Mouse (Mus musculus) ES-E14 (cell line): ENCODE results near the gene Lzts3. TPM values are rescaled to one million over a fixed set of nuclear protein-coding genes. Genes with fewer than 3 reads are reported as not detected.
A peak's percentile ranks its signal among the peaks of the same experiment; 100 is the strongest.

Source experiments
- DNase-seq: peaks from one replicate; pipeline ENCODE4 v3.0.0-alpha.2; 2013; ENCODE audit warnings: low read depth, low spot score
- H3K27ac ChIP-seq: 2 replicates; pipeline ENCODE4 v1.5.1; 2012; ENCODE audit warnings: low read depth, mild to moderate bottlenecking, low read length, moderate library complexity, mixed read lengths; ENCODE audit not compliant: poor library complexity, insufficient read depth, severe bottlenecking
- H3K36me3 ChIP-seq: 2 replicates; pipeline ENCODE4 v1.6.1; 2012; ENCODE audit warnings: mild to moderate bottlenecking, low read length, moderate library complexity, mixed read lengths; ENCODE audit not compliant: control insufficient read depth, poor library complexity, insufficient read depth, severe bottlenecking
- H3K4me1 ChIP-seq, 2 experiments: fragments of 150-350 bp in 1 of 2; sonication (generic) in 1 of 2; 2 replicates each; pipeline ENCODE4 v1.6.1; 2012; ENCODE audit warnings: low read length in 2 of 2, mild to moderate bottlenecking in 1 of 2, mixed read lengths in 1 of 2; ENCODE audit not compliant: control insufficient read depth in 2 of 2, insufficient read depth in 2 of 2, poor library complexity in 1 of 2
- H3K4me3 ChIP-seq, 2 experiments: fragments of 150-350 bp in 1 of 2; sonication (generic) in 1 of 2; 2 replicates each; pipeline ENCODE4 v1.5.1; 2012; ENCODE audit warnings: low read length in 2 of 2, low read depth in 1 of 2, mild to moderate bottlenecking in 1 of 2, mixed read lengths in 1 of 2; ENCODE audit not compliant: insufficient read depth in 1 of 2, poor library complexity in 1 of 2, severe bottlenecking in 1 of 2
- H3K9ac ChIP-seq: 2 replicates; pipeline ENCODE4 v1.6.1; 2012; ENCODE audit warnings: low read depth, mild to moderate bottlenecking, low read length, mixed read lengths; ENCODE audit not compliant: poor library complexity, insufficient read depth, severe bottlenecking
- H3K9me3 ChIP-seq: fragments of 150-350 bp; sonication (generic); 2 replicates; pipeline ENCODE4 v1.6.1; 2012; ENCODE audit warnings: low read depth, mild to moderate bottlenecking, low read length; ENCODE audit not compliant: control insufficient read depth, insufficient read depth
- CHD2 ChIP-seq: IDR thresholded peaks from 2 replicates; pipeline ENCODE4 v1.6.1; 2014; ENCODE audit warnings: mild to moderate bottlenecking, low read depth, low read length, inconsistent platforms
- HCFC1 ChIP-seq: IDR thresholded peaks from 2 replicates; pipeline ENCODE4 v1.6.1; 2012; ENCODE audit warnings: low read length, inconsistent platforms, borderline replicate concordance; ENCODE audit not compliant: insufficient read depth
- MAFK ChIP-seq: IDR thresholded peaks from 2 replicates; pipeline ENCODE4 v1.6.1; 2014; ENCODE audit warnings: mild to moderate bottlenecking, low read depth, low read length, inconsistent platforms; ENCODE audit not compliant: insufficient read depth
- ZC3H11A ChIP-seq: IDR thresholded peaks from 2 replicates; pipeline ENCODE4 v1.6.1; 2012; ENCODE audit warnings: low read depth, mild to moderate bottlenecking, inconsistent platforms, low read length, borderline replicate concordance
- ZNF384 ChIP-seq: IDR thresholded peaks from 2 replicates; pipeline ENCODE4 v1.6.1; 2012; ENCODE audit warnings: low read depth, low read length, inconsistent platforms
- in situ Hi-C, 2 experiments: fragments of 600-800 bp; cut with MboI; formaldehyde crosslinking; loops; one replicate each; pipeline ENCODE4 v1.15.1; 2025; ENCODE audit warnings: low sequenced_read_pairs in 2 of 2, inconsistent platforms in 1 of 2; ENCODE audit not compliant: unreplicated experiment in 2 of 2
- total RNA-seq: library from RNA; depleted of rRNA; stranded (reverse); fragments of 300-350 nt; gene quantifications from 2 replicates; pipeline ENCODE4 v1.2.3, GENCODE M21; 2012

Gene Lzts3
- total RNA-seq, 1 experiment: 3.4 TPM

DNA sequence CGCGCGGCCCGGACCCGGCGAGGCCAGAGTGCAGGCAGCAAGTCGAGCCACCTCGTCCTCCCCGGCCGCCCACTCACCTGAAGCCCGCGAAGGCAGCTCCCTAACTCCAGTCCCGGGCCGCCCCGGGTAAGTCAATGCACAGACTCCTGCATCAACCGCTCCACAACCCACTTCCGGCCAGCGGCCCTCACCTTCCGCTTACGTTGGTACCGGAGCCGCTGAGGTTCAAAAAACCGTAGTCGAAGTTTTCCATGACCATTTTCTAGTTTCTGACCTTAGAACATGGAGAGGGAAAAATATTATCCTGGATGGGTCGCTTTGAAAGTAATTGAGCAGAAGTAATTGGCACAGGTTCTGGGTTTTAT is 12.8 kb downstream of the Lzts3 start, which contains the start of the genes Fastkd5 and Ubox5:
Fastkd5 (minus strand) TSS at position 189 of the 365 bp plus-strand sequence.
Ubox5 (minus strand) TSS at position 200 of the 365 bp plus-strand sequence.
- peak within 1 kb of the TSS; percentile 92 to 93 for H3K4me3 ChIP-seq
- no peaks in the 10 kb centered on the region for H3K9me3 ChIP-seq
- peaks cover 5 to 22% of the 10 kb centered on the region in 2 experiments; a peak in 3 of 4 replicates for H3K4me1 ChIP-seq
- TF ChIP-seq HCFC1 (peak; percentile 77), CHD2 (no peak), ZC3H11A (no peak), MAFK (no peak)
- no peak for DNase-seq
- peak within 1 kb of the TSS; percentile 99 for H3K9ac ChIP-seq
- in situ Hi-C loops: no loop called here
- H3K27ac ChIP-seq: peak within 1 kb of the TSS; percentile 45
- peaks cover 12% of the 10 kb centered on the region for H3K36me3 ChIP-seq

GRCm38 (mm10) chr2:130629080-130629838 is 13.3 kb downstream of the Lzts3 start:
- TF ChIP-seq CHD2 (no peak), ZC3H11A (no peak), MAFK (no peak), ZNF384 (no peak), HCFC1 (no peak)
- DNase-seq: no peak
- Histone ChIP-seq H3K9me3 (no peaks in the 10 kb centered on the region), H3K27ac (peak overlapping the region; percentile 45), H3K9ac (peak overlapping the region; percentile 99), H3K36me3 (peaks cover 12% of the 10 kb centered on the region), H3K4me1 (peaks cover 5 to 16% of the 10 kb centered on the region in 2 experiments; a peak in 3 of 4 replicates), H3K4me3 (peak overlapping the region; percentile 92 to 93)
- in situ Hi-C loops: no loop called here

GRCm38 (mm10) chr2:130628424-130628823 is 14.2 kb downstream of the Lzts3 start:
- TF ChIP-seq ZNF384: no peak
- TF ChIP-seq HCFC1: no peak
- TF ChIP-seq ZC3H11A: no peak
- no peak for TF ChIP-seq MAFK
- TF ChIP-seq CHD2: no peak
- Histone ChIP-seq H3K36me3 (peaks cover 12% of the 10 kb centered on the region), H3K27ac (no peak overlapping the region), H3K9ac (no peak overlapping the region; the same call in 1 of the 2 replicates), H3K4me3 (peak overlapping the region; percentile 92 to 93; a peak in 3 of 4 replicates), H3K9me3 (no peaks in the 10 kb centered on the region), H3K4me1 (peaks cover 3 to 8% of the 10 kb centered on the region in 2 experiments; a peak in 3 of 4 replicates)
- no peak for DNase-seq
- in situ Hi-C loops: no loop called here

DNA sequence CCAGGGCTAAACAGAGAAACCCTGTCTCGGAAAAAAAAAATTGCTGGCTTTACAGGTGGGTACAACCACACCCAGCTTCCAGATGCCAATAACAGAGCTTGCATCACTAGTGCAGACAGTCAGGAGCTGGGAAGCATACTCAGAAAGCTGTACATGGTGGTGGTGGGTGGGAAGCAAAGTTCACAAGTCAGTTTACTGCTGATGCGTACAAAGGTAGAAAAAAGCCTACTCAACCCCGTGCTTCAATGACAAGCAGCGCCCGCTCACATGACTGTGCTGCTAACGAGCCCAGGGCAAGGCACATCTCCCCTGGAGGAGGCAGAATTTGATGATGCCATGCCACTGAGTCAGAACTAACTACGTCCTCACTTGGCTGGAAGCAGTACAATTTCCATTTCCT is 23.6 kb downstream of the Lzts3 start:
- Histone ChIP-seq H3K4me3 (no peak overlapping the region), H3K9me3 (no peaks in the 10 kb centered on the region), H3K36me3 (peaks cover 20% of the 10 kb centered on the region), H3K9ac (no peak overlapping the region), H3K27ac (no peak overlapping the region), H3K4me1 (no peaks in the 10 kb centered on the region; a peak in 1 of 4 replicates)
- in situ Hi-C loops: no loop called here
- TF ChIP-seq MAFK (no peak), ZNF384 (no peak)
- no peak for DNase-seq

DNA sequence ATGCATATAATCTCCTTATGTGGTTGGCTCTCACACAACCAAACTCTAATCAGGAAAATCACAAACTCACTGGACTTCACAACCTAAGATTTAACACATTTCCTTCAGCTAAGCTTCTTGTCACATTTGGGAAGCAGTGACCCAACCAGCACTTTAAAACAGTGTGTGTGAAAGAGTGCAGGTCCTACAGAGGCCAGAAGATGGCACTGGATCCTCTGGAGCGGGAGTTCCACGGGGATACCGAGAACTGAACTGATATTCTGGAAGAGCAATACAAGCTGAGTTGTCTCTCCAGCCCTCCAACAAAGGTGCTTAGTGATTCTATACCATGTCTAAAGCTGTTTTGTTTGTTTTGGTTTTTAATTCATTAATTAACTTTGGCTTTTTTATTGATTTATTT is 29.5 kb downstream of the Lzts3 start:
- in situ Hi-C loops: no loop called here
- Histone ChIP-seq H3K4me3 (no peak overlapping the region), H3K36me3 (peaks cover 13% of the 10 kb centered on the region), H3K4me1 (no peaks in the 10 kb centered on the region), H3K27ac (no peak overlapping the region), H3K9ac (no peak overlapping the region), H3K9me3 (no peaks in the 10 kb centered on the region)
- peak; percentile 14; the same call in 1 of the 2 replicates for TF ChIP-seq ZC3H11A
- no peak for TF ChIP-seq CHD2
- DNase-seq: no peak
